Comparison of ENCODE assay signal across 16 mouse cellular contexts in genomic region chr8:86351545-86352190, GRCm38 (mm10).
"Had no signal": no experiment of that assay in that cellular context is flagged by ENCODE, and none has a peak within 500 bp of the region (broad histone marks: within the 10 kb centered on the region; RNA-seq: fewer than 3 reads in every experiment).

No protein-coding gene starts in this region.

- ATAC-seq: midbrain, embryonic 13.5 days; midbrain, embryonic 15.5 days had no signal

- H3K4me3 ChIP-seq: midbrain, embryonic 10.5 days; midbrain, embryonic 13.5 days; midbrain, embryonic 15.5 days; neural tube, embryonic 12.5 days had no signal

- H3K36me3 ChIP-seq: midbrain, embryonic 10.5 days; midbrain, embryonic 13.5 days; midbrain, embryonic 15.5 days; neural tube, embryonic 12.5 days had no signal

- H3K27me3 ChIP-seq: midbrain, embryonic 13.5 days; midbrain, embryonic 15.5 days; neural tube, embryonic 12.5 days had no signal

- DNase-seq: lung, adult 18-20 months; lung, embryonic 14.5 days; lung, postnatal 10 days; lung, postnatal 4 days; retina, postnatal 1 day; right cerebral cortex, adult 18-20 months; right cerebral cortex, postnatal 25 days; right cerebral cortex, postnatal 4 days; spleen, adult 18-20 months; thymus, adult 18-20 months; thymus, postnatal 14 days; thymus, postnatal 36 days had no signal
